Mouse (Mus musculus) T-helper 1 cell (primary cell): ENCODE results near the gene Fkbp1b.
"Not testable (repeated sequence)": the region's sequence is repeated elsewhere in the genome, so short reads cannot be mapped to it uniquely, and the experiment has no call there.

Experiments
- in situ Hi-C: fragments of 300-600 bp; cut with MboI, MseI; formaldehyde crosslinking; loops from one replicate; pipeline ENCODE4 v1.15.1; 2025; ENCODE audit warnings: high pct_unique_total_duplicates

Fkbp1b gene

GRCm38 (mm10) chr12:4841392-4841887, at the start of gene Fkbp1b:
Gene Fkbp1b, minus strand, starts transcription at chr12:4841591.
- in situ Hi-C loops = no loop called here

GRCm38 (mm10) chr12:4889891-4890290, 48.5 kb upstream of the Fkbp1b start:
- in situ Hi-C loops = no loop called here

GRCm38 (mm10) chr12:4889251-4889650, 47.9 kb upstream of the Fkbp1b start:
- in situ Hi-C loops = no loop called here

GRCm38 (mm10) chr12:4888739-4889138, 47.3 kb upstream of the Fkbp1b start:
- in situ Hi-C loops = no loop called here

- in situ Hi-C loops = not testable (repeated sequence)
Observed at GRCm38 (mm10) chr12:4886581-4886980, 45.2 kb upstream of the Fkbp1b start.

GRCm38 (mm10) chr12:4885062-4885461, 43.7 kb upstream of the Fkbp1b start:
- in situ Hi-C loops = no loop called here

GRCm38 (mm10) chr12:4882086-4882485, 40.7 kb upstream of the Fkbp1b start:
- in situ Hi-C loops = no loop called here

GRCm38 (mm10) chr12:4879048-4879447, 37.7 kb upstream of the Fkbp1b start:
- in situ Hi-C loops = no loop called here

- in situ Hi-C loops = no loop called here
Observed at GRCm38 (mm10) chr12:4878296-4878783, 36.9 kb upstream of the Fkbp1b start.

- in situ Hi-C loops = no loop called here
Observed at GRCm38 (mm10) chr12:4875623-4876022, 34.2 kb upstream of the Fkbp1b start.

- in situ Hi-C loops = no loop called here
Observed at GRCm38 (mm10) chr12:4874161-4874927, 33.0 kb upstream of the Fkbp1b start, which contains the start of gene Mfsd2b. Gene Mfsd2b, minus strand, starts transcription at chr12:4874359.

- in situ Hi-C loops = no loop called here
Observed at GRCm38 (mm10) chr12:4873531-4873930, 32.1 kb upstream of the Fkbp1b start.

GRCm38 (mm10) chr12:4872983-4873477, 31.6 kb upstream of the Fkbp1b start:
- in situ Hi-C loops = no loop called here

- in situ Hi-C loops = no loop called here
Observed at GRCm38 (mm10) chr12:4872273-4872672, 30.9 kb upstream of the Fkbp1b start.

- in situ Hi-C loops = no loop called here
Observed at GRCm38 (mm10) chr12:4871260-4871659, 29.9 kb upstream of the Fkbp1b start.

GRCm38 (mm10) chr12:4868924-4869323, 27.5 kb upstream of the Fkbp1b start:
- in situ Hi-C loops = loop anchor here (10.0 kb wide), 1 partner anchor 224 kb away; no protein-coding TSS in a partner anchor

GRCm38 (mm10) chr12:4864338-4864690, 22.9 kb upstream of the Fkbp1b start:
- in situ Hi-C loops = loop anchor here (10.0 kb wide), 1 partner anchor 220 kb away; no protein-coding TSS in a partner anchor

- in situ Hi-C loops = loop anchor here (10.0 kb wide), 1 partner anchor 219 kb away; no protein-coding TSS in a partner anchor
Observed at GRCm38 (mm10) chr12:4863654-4864337, 22.4 kb upstream of the Fkbp1b start.

- in situ Hi-C loops = loop anchor here (10.0 kb wide), 1 partner anchor 218 kb away; no protein-coding TSS in a partner anchor
Observed at GRCm38 (mm10) chr12:4862672-4863071, 21.3 kb upstream of the Fkbp1b start.

- in situ Hi-C loops = no loop called here
Observed at GRCm38 (mm10) chr12:4859241-4859914, 18.0 kb upstream of the Fkbp1b start.

- in situ Hi-C loops = no loop called here
Observed at GRCm38 (mm10) chr12:4856834-4857233, 15.4 kb upstream of the Fkbp1b start.

GRCm38 (mm10) chr12:4856160-4856559, 14.8 kb upstream of the Fkbp1b start:
- in situ Hi-C loops = no loop called here
